Mouse (Mus musculus): ENCODE data around the gene Tspan5. TPM values are rescaled to one million over a fixed set of nuclear protein-coding genes. Genes with fewer than 3 reads are reported as not detected.

The Tspan5 gene
- polyA plus RNA-seq, 2 experiments = 2.0 to 2.9 TPM

DNA sequence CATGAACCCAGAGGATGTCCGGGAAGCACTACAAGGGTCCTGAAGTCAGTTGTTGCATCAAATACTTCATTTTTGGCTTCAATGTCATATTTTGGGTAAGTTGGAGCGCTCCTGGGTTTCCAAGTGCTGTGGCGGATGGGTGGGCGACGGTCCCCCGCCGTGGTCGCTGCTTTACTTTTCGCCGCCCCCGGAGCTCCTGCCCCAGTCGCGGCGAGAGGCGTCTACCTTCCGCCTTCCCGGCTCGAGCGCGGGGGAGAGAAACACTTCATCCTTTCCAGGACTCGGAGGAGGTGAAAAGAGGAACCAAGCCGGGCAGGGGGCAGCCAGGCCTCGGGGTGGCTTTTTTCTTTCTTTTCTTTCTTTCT is 553 bp downstream of the Tspan5 start:
- under 1% methylated on average over 23 of the region's 23 CpGs for WGBS (ENCODE audit: insufficient replicate concordance)
- TF ChIP-seq CTCF (IDR thresholded peaks at IDR 0.05; ENCODE audit: low read depth) (no peak), EP300 (IDR thresholded peaks at IDR 0.05; ENCODE audit: low read depth) (no peak)
- ATAC-seq (ENCODE audit: insufficient read depth) (peak; percentile 14), DNase-seq (ENCODE audit: low read depth in 3 of 3, low spot score in 3 of 3) (no peak)
- Histone ChIP-seq H3K27ac (no peak overlapping the region), H3K4me1 (replicated peaks; ENCODE audit: control insufficient read depth in 2 of 2, insufficient read depth in 2 of 2, low read length in 1 of 2) (peaks cover 2 to 14% of the 10 kb centered on the region in 2 experiments; a peak in 3 of 4 replicates), H3K36me3 (replicated peaks; ENCODE audit: control insufficient read depth, insufficient read depth, low read depth) (no peaks in the 10 kb centered on the region), H3K9me3 (ENCODE audit: control insufficient read depth, low read length) (no peaks in the 10 kb centered on the region), H3K4me2 (ENCODE audit: low read depth) (peak overlapping the region; percentile 92), H3K4me3 (ENCODE audit: insufficient read depth in 1 of 2, low read depth in 2 of 2, low read length in 2 of 2) (peak overlapping the region; percentile 58 to 71), H3K27me3 (ENCODE audit: control insufficient read depth, insufficient read depth, low read length) (peaks cover 31% of the 10 kb centered on the region), H3K9ac (replicated peaks) (peak overlapping the region; percentile 35)

DNA sequence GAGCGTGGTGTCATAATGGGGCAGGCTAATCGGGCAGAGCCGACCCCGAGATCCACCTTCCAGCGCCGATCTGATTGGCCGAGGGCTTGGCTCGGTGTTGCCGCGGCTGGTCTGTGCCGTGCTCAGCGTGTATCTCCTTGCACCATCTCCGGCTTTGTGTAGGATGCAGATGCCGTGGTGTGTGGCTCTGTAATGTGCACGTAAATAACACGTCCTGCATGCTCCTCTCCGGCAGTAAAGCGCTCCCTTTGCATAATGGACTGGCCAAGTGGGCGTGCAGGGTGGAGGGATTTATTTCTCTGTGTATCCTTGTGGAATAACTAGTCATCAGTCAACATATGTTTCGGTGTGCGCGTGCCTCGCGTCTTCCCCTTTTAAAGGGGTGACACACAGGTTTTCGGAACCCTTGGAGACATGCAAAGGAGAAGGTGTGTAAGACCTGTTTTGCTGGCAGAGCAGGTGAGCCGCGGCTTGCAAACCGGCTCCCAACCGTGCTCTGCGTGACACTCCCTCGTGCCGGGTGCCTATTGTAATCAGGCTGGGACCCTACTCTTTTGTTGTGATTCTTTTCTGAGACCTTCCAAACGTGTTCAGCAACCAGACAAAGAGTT is 1.2 kb downstream of the Tspan5 start:
- under 1% methylated on average over 33 of the region's 33 CpGs for WGBS (ENCODE audit: insufficient replicate concordance)
- Histone ChIP-seq H3K27me3 (ENCODE audit: control insufficient read depth, insufficient read depth, low read length) (peaks cover 31% of the 10 kb centered on the region), H3K9me3 (ENCODE audit: control insufficient read depth, low read length) (no peaks in the 10 kb centered on the region)

DNA sequence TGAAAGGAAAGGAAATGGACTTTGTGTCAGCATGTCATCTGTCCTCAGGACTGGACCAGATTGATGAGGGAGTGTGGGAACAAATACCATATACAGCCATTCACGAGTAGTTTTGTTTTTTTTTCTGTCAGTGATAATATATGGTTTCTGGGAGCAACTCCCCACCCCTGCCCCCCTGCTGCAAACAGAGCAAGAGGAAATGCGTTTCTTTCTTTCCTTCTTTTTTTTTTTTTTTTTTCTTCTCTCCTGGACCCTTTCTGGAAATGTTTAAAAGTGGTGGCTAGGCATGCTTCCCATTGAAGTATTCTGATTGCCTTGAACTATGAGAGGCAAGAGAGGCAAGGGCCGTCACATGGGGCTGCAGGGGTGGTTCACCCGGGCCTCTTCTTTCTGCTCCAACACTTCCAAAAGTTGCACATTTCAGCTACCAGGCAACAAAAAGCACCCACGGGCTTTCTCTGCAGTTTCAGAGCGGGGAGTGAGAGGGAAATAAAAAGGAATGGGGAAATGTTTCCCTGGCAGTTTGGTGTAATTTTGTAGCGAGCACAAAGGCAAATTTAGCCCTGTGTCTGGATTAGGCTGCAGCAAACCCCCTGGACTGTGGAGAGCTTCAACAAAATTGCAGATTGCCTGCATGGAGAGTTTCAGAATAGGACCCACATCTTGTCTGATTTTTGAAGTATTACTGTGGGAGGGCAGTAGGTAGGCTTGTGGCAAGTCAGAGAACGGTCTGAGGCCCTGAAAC is 2.2 kb downstream of the Tspan5 start:
- no peak for DNase-seq (ENCODE audit: low read depth in 3 of 3, low spot score in 3 of 3)
- no peak for TF ChIP-seq EP300 (IDR thresholded peaks at IDR 0.05; ENCODE audit: low read depth)
- TF ChIP-seq CTCF (IDR thresholded peaks at IDR 0.05; ENCODE audit: low read depth) = no peak
- no peaks in the 10 kb centered on the region for H3K36me3 ChIP-seq (replicated peaks; ENCODE audit: control insufficient read depth, insufficient read depth, low read depth)
- H3K27ac ChIP-seq = no peak overlapping the region
- ATAC-seq (ENCODE audit: insufficient read depth) = no peak
- H3K27me3 ChIP-seq (ENCODE audit: control insufficient read depth, insufficient read depth, low read length) = peaks cover 31% of the 10 kb centered on the region
- no peak overlapping the region for H3K9ac ChIP-seq (replicated peaks)
- no peaks in the 10 kb centered on the region for H3K9me3 ChIP-seq (ENCODE audit: control insufficient read depth, low read length)
- peaks cover 2 to 14% of the 10 kb centered on the region in 2 experiments; a peak in 3 of 4 replicates for H3K4me1 ChIP-seq (replicated peaks; ENCODE audit: control insufficient read depth in 2 of 2, insufficient read depth in 2 of 2, low read length in 1 of 2)
- H3K4me2 ChIP-seq (ENCODE audit: low read depth) = peak overlapping the region; percentile 92; the same call in 1 of the 2 replicates
- 43% methylated on average over 8 of the region's 8 CpGs for WGBS (ENCODE audit: insufficient replicate concordance)
- no peak overlapping the region for H3K4me3 ChIP-seq (ENCODE audit: insufficient read depth in 1 of 2, low read depth in 2 of 2, low read length in 2 of 2)

More for the DNA sequence above, 1.2 kb downstream of the Tspan5 start:
- Histone ChIP-seq H3K27ac (no peak overlapping the region), H3K4me1 (replicated peaks; ENCODE audit: control insufficient read depth in 2 of 2, insufficient read depth in 2 of 2, low read length in 1 of 2) (peaks cover 2 to 14% of the 10 kb centered on the region in 2 experiments; a peak in 3 of 4 replicates), H3K9ac (replicated peaks) (no peak overlapping the region), H3K4me2 (ENCODE audit: low read depth) (peak overlapping the region; percentile 92), H3K4me3 (ENCODE audit: insufficient read depth in 1 of 2, low read depth in 2 of 2, low read length in 2 of 2) (peak overlapping the region; percentile 58 to 71), H3K36me3 (replicated peaks; ENCODE audit: control insufficient read depth, insufficient read depth, low read depth) (no peaks in the 10 kb centered on the region)
- DNase-seq (ENCODE audit: low read depth in 3 of 3, low spot score in 3 of 3) (peak; percentile 39 to 47 (median 46)), ATAC-seq (ENCODE audit: insufficient read depth) (peak; percentile 79)
- TF ChIP-seq CTCF (IDR thresholded peaks at IDR 0.05; ENCODE audit: low read depth) = no peak
- TF ChIP-seq EP300 (IDR thresholded peaks at IDR 0.05; ENCODE audit: low read depth) = no peak

DNA sequence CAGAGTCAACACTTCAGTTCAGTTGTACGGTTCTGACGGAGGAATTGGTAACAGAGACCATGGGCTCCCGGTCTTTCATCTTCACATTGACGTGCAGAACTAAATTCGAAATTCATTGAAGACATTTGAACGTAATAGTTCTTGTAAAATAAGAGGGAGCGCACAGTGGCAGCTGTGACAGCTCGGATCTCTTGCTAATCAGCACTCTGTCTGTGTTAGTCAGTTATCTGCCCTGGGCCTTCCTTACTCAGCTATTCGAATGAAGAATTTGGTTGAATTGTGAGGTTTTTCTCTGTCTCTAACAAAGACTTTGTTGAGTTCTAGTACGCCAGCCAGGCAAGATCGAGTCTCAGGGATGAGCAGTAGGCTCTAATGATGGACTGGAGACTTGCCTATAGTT is 3.1 kb downstream of the Tspan5 start:
- DNase-seq (ENCODE audit: low read depth in 3 of 3, low spot score in 3 of 3) = no peak
- H3K36me3 ChIP-seq (replicated peaks; ENCODE audit: control insufficient read depth, insufficient read depth, low read depth) = no peaks in the 10 kb centered on the region
- H3K9me3 ChIP-seq (ENCODE audit: control insufficient read depth, low read length) = no peaks in the 10 kb centered on the region
- H3K9ac ChIP-seq (replicated peaks) = no peak overlapping the region
- peaks cover 31% of the 10 kb centered on the region for H3K27me3 ChIP-seq (ENCODE audit: control insufficient read depth, insufficient read depth, low read length)
- TF ChIP-seq CTCF (IDR thresholded peaks at IDR 0.05; ENCODE audit: low read depth) (no peak), EP300 (IDR thresholded peaks at IDR 0.05; ENCODE audit: low read depth) (no peak)
- H3K4me2 ChIP-seq (ENCODE audit: low read depth) = no peak overlapping the region
- H3K4me3 ChIP-seq (ENCODE audit: insufficient read depth in 1 of 2, low read depth in 2 of 2, low read length in 2 of 2) = no peak overlapping the region
- peaks cover 2 to 14% of the 10 kb centered on the region in 2 experiments; a peak in 3 of 4 replicates for H3K4me1 ChIP-seq (replicated peaks; ENCODE audit: control insufficient read depth in 2 of 2, insufficient read depth in 2 of 2, low read length in 1 of 2)
- no peak for ATAC-seq (ENCODE audit: insufficient read depth)
- 55% methylated on average over 11 of the region's 11 CpGs for WGBS (ENCODE audit: insufficient replicate concordance)
- H3K27ac ChIP-seq = no peak overlapping the region

DNA sequence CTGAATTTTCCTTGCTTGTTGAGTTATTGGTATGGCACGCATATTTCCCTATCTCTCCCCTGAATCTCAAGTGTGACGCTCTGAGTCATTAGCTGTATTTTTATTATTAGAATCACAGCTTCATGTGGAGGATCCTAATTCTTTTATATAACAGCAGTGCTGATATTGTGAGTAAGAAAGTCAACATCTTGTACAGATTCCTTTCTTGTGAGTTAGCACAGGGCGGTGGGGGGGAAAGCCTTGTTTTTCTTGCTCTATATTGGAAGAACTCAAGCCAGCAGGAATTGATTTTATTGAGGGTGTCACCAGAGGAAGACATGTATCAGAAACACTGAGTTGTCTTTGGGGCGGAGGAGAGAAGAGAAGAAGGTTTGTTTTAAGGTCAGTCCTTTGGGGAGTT is 3.6 kb downstream of the Tspan5 start:
- Histone ChIP-seq H3K27ac (no peak overlapping the region), H3K4me3 (ENCODE audit: insufficient read depth in 1 of 2, low read depth in 2 of 2, low read length in 2 of 2) (no peak overlapping the region), H3K9ac (replicated peaks) (no peak overlapping the region), H3K9me3 (ENCODE audit: control insufficient read depth, low read length) (no peaks in the 10 kb centered on the region), H3K27me3 (ENCODE audit: control insufficient read depth, insufficient read depth, low read length) (peaks cover 26% of the 10 kb centered on the region), H3K4me1 (replicated peaks; ENCODE audit: control insufficient read depth in 2 of 2, insufficient read depth in 2 of 2, low read length in 1 of 2) (peaks cover 2 to 14% of the 10 kb centered on the region in 2 experiments; a peak in 3 of 4 replicates), H3K4me2 (ENCODE audit: low read depth) (no peak overlapping the region), H3K36me3 (replicated peaks; ENCODE audit: control insufficient read depth, insufficient read depth, low read depth) (no peaks in the 10 kb centered on the region)
- no peak for ATAC-seq (ENCODE audit: insufficient read depth)
- TF ChIP-seq CTCF (IDR thresholded peaks at IDR 0.05; ENCODE audit: low read depth) (no peak), EP300 (IDR thresholded peaks at IDR 0.05; ENCODE audit: low read depth) (no peak)
- WGBS (ENCODE audit: insufficient replicate concordance) = 68% methylated on average over 4 of the region's 4 CpGs
- DNase-seq (ENCODE audit: low read depth in 3 of 3, low spot score in 3 of 3) = no peak

Measured in liver, embryonic 14.5 days (tissue).